Mouse (Mus musculus): ENCODE data around the gene Kcna5. TPM values are rescaled to one million over a fixed set of nuclear protein-coding genes. Genes with fewer than 3 reads are reported as not detected.

Kcna5 gene
- polyA plus RNA-seq, 2 experiments, result 0.03 to 0.04 TPM

DNA sequence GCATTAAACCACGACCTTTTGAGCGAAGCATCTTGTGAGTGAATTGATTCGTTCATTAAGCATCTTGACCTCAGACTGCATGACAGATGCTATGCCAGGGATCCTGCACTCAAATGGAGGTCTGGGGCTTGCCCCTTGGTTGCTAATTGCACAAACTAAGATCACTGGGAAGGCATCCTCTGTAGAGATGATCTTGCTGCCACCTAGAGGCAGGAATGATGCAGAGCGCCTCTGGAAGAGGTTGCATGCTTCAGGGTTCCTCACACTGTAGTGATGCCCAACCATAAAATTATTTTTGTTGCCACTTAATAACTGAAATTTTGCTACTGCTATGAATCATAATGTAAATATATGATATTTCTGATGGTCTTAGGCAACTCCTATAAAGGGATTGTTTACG is 37.3 kb downstream of the Kcna5 start:
- no peak for ATAC-seq (ENCODE audit: insufficient read depth)
- no peaks in the 10 kb centered on the region for H3K9me3 ChIP-seq (ENCODE audit: control insufficient read depth, low read length)

DNA sequence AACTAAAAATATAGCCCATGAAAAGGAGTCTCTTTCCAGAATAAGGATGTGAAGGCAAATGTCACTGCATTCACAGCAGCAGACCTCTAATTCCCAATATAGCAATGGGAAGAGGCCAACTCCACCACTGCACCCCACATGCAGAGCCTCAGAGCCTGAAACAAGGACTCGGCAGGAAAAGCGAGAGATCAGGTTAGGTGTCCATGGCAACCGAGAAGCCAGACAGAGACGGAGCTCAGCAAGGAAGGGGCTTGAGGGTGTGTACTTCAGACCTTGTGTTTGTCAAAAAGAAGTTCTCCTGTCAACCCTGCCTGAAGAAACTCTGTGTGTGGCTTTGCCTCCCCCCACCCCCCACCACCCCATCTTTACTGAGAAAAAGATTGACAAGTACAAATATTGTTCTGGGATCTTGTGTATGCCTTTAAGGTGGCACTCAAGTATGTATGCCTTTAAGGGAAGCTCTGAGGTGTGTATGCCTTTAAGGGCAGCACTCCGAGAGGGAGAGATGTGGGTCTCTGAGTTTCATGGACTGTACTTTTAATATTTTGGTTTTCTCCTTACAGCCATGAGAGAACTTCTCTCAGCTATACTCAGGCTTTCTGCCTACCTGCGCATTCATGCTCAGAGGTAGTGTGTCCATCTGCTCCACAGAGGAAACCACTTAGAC is 37.9 kb downstream of the Kcna5 start:
- 43% methylated on average over 6 of the region's 6 CpGs for WGBS (ENCODE audit: insufficient replicate concordance)
- no peak for ATAC-seq (ENCODE audit: insufficient read depth)
- H3K36me3 ChIP-seq (replicated peaks; ENCODE audit: control insufficient read depth, insufficient read depth, low read depth), result no peaks in the 10 kb centered on the region
- no peaks in the 10 kb centered on the region for H3K27me3 ChIP-seq (ENCODE audit: control insufficient read depth, insufficient read depth, low read length)
- no peaks in the 10 kb centered on the region for H3K9me3 ChIP-seq (ENCODE audit: control insufficient read depth, low read length)
- no peaks in the 10 kb centered on the region for H3K4me1 ChIP-seq (replicated peaks; ENCODE audit: control insufficient read depth in 2 of 2, insufficient read depth in 2 of 2, low read length in 1 of 2)
- H3K27ac ChIP-seq, result no peak overlapping the region
- H3K4me2 ChIP-seq (ENCODE audit: low read depth), result no peak overlapping the region
- TF ChIP-seq CTCF (IDR thresholded peaks at IDR 0.05; ENCODE audit: low read depth) (no peak), EP300 (IDR thresholded peaks at IDR 0.05; ENCODE audit: low read depth) (no peak)
- DNase-seq (ENCODE audit: low read depth in 3 of 3, low spot score in 3 of 3), result no peak
- H3K4me3 ChIP-seq (ENCODE audit: insufficient read depth in 1 of 2, low read depth in 2 of 2, low read length in 2 of 2), result no peak overlapping the region
- H3K9ac ChIP-seq (replicated peaks), result no peak overlapping the region

More for the DNA sequence above, 37.3 kb downstream of the Kcna5 start:
- 44% methylated on average over 5 of the region's 5 CpGs for WGBS (ENCODE audit: insufficient replicate concordance)
- Histone ChIP-seq H3K4me1 (replicated peaks; ENCODE audit: control insufficient read depth in 2 of 2, insufficient read depth in 2 of 2, low read length in 1 of 2) (peaks cover 0 to 2% of the 10 kb centered on the region in 2 experiments; a peak in 1 of 4 replicates), H3K4me2 (ENCODE audit: low read depth) (no peak overlapping the region), H3K27me3 (ENCODE audit: control insufficient read depth, insufficient read depth, low read length) (no peaks in the 10 kb centered on the region), H3K36me3 (replicated peaks; ENCODE audit: control insufficient read depth, insufficient read depth, low read depth) (no peaks in the 10 kb centered on the region), H3K4me3 (ENCODE audit: insufficient read depth in 1 of 2, low read depth in 2 of 2, low read length in 2 of 2) (no peak overlapping the region), H3K9ac (replicated peaks) (no peak overlapping the region), H3K27ac (no peak overlapping the region)
- TF ChIP-seq CTCF (IDR thresholded peaks at IDR 0.05; ENCODE audit: low read depth) (peak; percentile 61), EP300 (IDR thresholded peaks at IDR 0.05; ENCODE audit: low read depth) (no peak)
- DNase-seq (ENCODE audit: low read depth in 3 of 3, low spot score in 3 of 3), result no peak

DNA sequence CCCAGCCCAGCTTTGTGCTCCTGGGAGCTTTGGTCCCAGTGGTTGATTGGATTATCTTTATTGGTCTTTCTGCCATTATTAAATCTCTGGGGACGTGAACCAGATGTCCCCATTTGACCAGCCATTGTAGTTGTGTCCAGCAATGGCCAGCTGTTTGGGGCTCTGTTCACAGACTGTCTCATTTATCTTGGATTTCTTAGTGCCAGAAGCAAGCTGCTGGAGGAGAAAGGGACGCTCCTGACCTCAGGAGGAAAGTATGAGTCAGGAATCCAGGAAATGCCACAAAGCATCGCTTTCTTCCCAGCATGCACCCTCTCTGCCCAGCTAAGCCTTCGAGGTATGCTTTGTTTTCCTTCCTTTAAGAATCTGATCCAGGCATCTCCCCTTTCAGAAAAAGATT is 48.1 kb downstream of the Kcna5 start:
- Histone ChIP-seq H3K4me1 (replicated peaks; ENCODE audit: control insufficient read depth in 2 of 2, insufficient read depth in 2 of 2, low read length in 1 of 2) (no peaks in the 10 kb centered on the region), H3K9me3 (ENCODE audit: control insufficient read depth, low read length) (no peaks in the 10 kb centered on the region), H3K9ac (replicated peaks) (no peak overlapping the region), H3K27ac (no peak overlapping the region), H3K27me3 (ENCODE audit: control insufficient read depth, insufficient read depth, low read length) (no peaks in the 10 kb centered on the region), H3K36me3 (replicated peaks; ENCODE audit: control insufficient read depth, insufficient read depth, low read depth) (no peaks in the 10 kb centered on the region), H3K4me2 (ENCODE audit: low read depth) (no peak overlapping the region), H3K4me3 (ENCODE audit: insufficient read depth in 1 of 2, low read depth in 2 of 2, low read length in 2 of 2) (no peak overlapping the region)
- WGBS (ENCODE audit: insufficient replicate concordance), result 19% methylated on average over 4 of the region's 4 CpGs
- ATAC-seq (ENCODE audit: insufficient read depth) (no peak), DNase-seq (ENCODE audit: low read depth in 3 of 3, low spot score in 3 of 3) (no peak)
- TF ChIP-seq EP300 (IDR thresholded peaks at IDR 0.05; ENCODE audit: low read depth), result no peak
- no peak for TF ChIP-seq CTCF (IDR thresholded peaks at IDR 0.05; ENCODE audit: low read depth)

DNA sequence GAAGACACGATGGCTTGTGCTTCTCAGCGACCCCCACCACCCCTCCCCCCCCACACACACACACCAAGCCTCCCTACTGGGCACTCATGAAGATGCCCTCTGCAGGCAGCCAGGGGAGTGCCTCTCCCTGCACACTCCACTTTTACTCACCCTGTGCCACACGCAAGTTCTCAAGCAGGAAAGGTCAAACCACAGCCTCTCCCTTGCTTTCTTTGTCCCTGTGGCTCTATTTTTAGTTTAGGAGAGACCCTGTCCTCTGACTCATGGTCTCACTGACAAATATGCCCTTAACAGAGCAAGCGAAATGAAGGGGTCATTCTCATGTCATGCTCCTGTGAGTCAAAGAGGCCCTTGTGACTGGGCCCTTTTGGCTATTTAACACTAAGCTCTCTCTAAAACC is 50.3 kb downstream of the Kcna5 start:
- Histone ChIP-seq H3K9ac (replicated peaks) (no peak overlapping the region), H3K27me3 (ENCODE audit: control insufficient read depth, insufficient read depth, low read length) (no peaks in the 10 kb centered on the region), H3K4me1 (replicated peaks; ENCODE audit: control insufficient read depth in 2 of 2, insufficient read depth in 2 of 2, low read length in 1 of 2) (no peaks in the 10 kb centered on the region), H3K4me2 (ENCODE audit: low read depth) (no peak overlapping the region), H3K4me3 (ENCODE audit: insufficient read depth in 1 of 2, low read depth in 2 of 2, low read length in 2 of 2) (no peak overlapping the region), H3K27ac (no peak overlapping the region), H3K36me3 (replicated peaks; ENCODE audit: control insufficient read depth, insufficient read depth, low read depth) (no peaks in the 10 kb centered on the region), H3K9me3 (ENCODE audit: control insufficient read depth, low read length) (no peaks in the 10 kb centered on the region)
- 23% methylated on average over 4 of the region's 4 CpGs for WGBS (ENCODE audit: insufficient replicate concordance)
- TF ChIP-seq CTCF (IDR thresholded peaks at IDR 0.05; ENCODE audit: low read depth), result no peak
- TF ChIP-seq EP300 (IDR thresholded peaks at IDR 0.05; ENCODE audit: low read depth), result no peak
- no peak for DNase-seq (ENCODE audit: low read depth in 3 of 3, low spot score in 3 of 3)
- ATAC-seq (ENCODE audit: insufficient read depth), result no peak

DNA sequence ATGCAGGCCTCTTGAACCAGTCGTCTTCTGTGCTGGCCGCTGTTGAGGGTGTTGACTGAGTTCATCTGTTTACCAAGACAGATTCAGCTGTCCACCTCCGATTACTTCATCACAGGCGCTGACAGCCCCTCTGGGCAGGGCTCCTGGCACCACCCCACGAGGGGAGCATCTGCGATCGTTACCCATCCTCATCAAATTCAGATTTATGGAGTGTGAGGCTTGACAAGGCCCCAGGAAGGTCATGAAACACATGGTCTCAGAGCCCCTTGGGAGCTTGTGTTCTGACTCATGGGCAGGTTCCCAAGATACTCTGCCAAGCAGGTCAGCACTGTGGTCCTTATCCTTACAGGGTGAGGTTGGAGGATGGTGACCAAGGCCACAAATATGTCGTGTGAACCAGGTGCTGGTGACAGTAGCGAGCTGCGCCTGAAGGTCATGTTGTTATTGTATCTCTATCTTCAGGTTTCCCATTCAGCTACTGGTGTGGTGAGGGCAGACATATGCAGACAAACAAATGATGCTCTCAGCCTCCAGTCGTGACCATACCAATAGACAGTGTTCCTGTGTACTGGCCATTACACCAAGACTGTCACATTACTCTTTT is 51.8 kb downstream of the Kcna5 start:
- Histone ChIP-seq H3K36me3 (replicated peaks; ENCODE audit: control insufficient read depth, insufficient read depth, low read depth) (no peaks in the 10 kb centered on the region), H3K27me3 (ENCODE audit: control insufficient read depth, insufficient read depth, low read length) (no peaks in the 10 kb centered on the region), H3K27ac (no peak overlapping the region), H3K4me1 (replicated peaks; ENCODE audit: control insufficient read depth in 2 of 2, insufficient read depth in 2 of 2, low read length in 1 of 2) (no peaks in the 10 kb centered on the region), H3K9me3 (ENCODE audit: control insufficient read depth, low read length) (no peaks in the 10 kb centered on the region), H3K9ac (replicated peaks) (no peak overlapping the region), H3K4me3 (ENCODE audit: insufficient read depth in 1 of 2, low read depth in 2 of 2, low read length in 2 of 2) (no peak overlapping the region), H3K4me2 (ENCODE audit: low read depth) (no peak overlapping the region)
- WGBS (ENCODE audit: insufficient replicate concordance), result 64% methylated on average over 11 of the region's 11 CpGs
- DNase-seq (ENCODE audit: low read depth in 3 of 3, low spot score in 3 of 3) (no peak), ATAC-seq (ENCODE audit: insufficient read depth) (no peak)
- TF ChIP-seq EP300 (IDR thresholded peaks at IDR 0.05; ENCODE audit: low read depth) (no peak), CTCF (IDR thresholded peaks at IDR 0.05; ENCODE audit: low read depth) (no peak)

Other genes with a start within 250 kb of the Kcna5 start
- gene Kcna1, start 111.0 kb upstream of the Kcna5 start, polyA plus RNA-seq (2012; rRNA removed), result not detected in 2 replicates
- not detected in 2 replicates for gene Kcna1, start 111.0 kb upstream of the Kcna5 start, polyA plus RNA-seq (2014; fragmentation: Nextera tagmentation; extraction: Ambion mirVana)
- gene Kcna6, start 205.3 kb upstream of the Kcna5 start, polyA plus RNA-seq (2012; rRNA removed), result 0.07 and 0.11 TPM in 2 replicates
- 0.06 and 0.10 TPM in 2 replicates for gene Kcna6, start 205.3 kb upstream of the Kcna5 start, polyA plus RNA-seq (2014; fragmentation: Nextera tagmentation; extraction: Ambion mirVana)